Mouse (Mus musculus): ENCODE measurements around the gene Htr2b. TPM values are rescaled to one million over a fixed set of nuclear protein-coding genes. Genes with fewer than 3 reads are reported as not detected.

Htr2b gene
- polyA plus RNA-seq, 1 experiment from 2014 or later: 0.35 TPM

GRCm38 (mm10) chr1:86076565-86076964 lies 35.2 kb downstream of the Htr2b start:
- WGBS: 92% methylated on average over 2 of the region's 2 CpGs
- Histone ChIP-seq H3K4me1 (no peaks in the 10 kb centered on the region), H3K9ac (no peak overlapping the region), H3K36me3 (peaks cover 71% of the 10 kb centered on the region), H3K9me3 (no peaks in the 10 kb centered on the region), H3K27me3 (no peaks in the 10 kb centered on the region), H3K27ac (no peak overlapping the region), H3K4me2 (replicated peaks) (no peak overlapping the region), H3K4me3 (no peak overlapping the region)
- no peak for ATAC-seq (ENCODE audit: insufficient number of reproducible peaks, insufficient read depth, low FRiP score, low TSS enrichment)

GRCm38 (mm10) chr1:86064271-86064991 lies 47.3 kb downstream of the Htr2b start, which contains the start of gene Psmd1:
Psmd1 (plus strand) TSS chr1:86064387.
- Histone ChIP-seq H3K9me3 (no peaks in the 10 kb centered on the region), H3K36me3 (no peaks in the 10 kb centered on the region), H3K27me3 (no peaks in the 10 kb centered on the region), H3K27ac (peak within 1 kb of the TSS; percentile 77; the same call in 1 of the 2 replicates), H3K4me3 (peak within 1 kb of the TSS; percentile 99), H3K4me1 (peaks cover 12% of the 10 kb centered on the region), H3K4me2 (replicated peaks) (peak within 1 kb of the TSS; percentile 92), H3K9ac (peak within 1 kb of the TSS; percentile 98)
- peak; percentile 94 for ATAC-seq (ENCODE audit: insufficient number of reproducible peaks, insufficient read depth, low FRiP score, low TSS enrichment)
- WGBS: under 1% methylated on average over 47 of the region's 47 CpGs

GRCm38 (mm10) chr1:86062523-86062922 lies 49.2 kb downstream of the Htr2b start:
- Histone ChIP-seq H3K9ac (no peak overlapping the region), H3K27me3 (no peaks in the 10 kb centered on the region), H3K9me3 (no peaks in the 10 kb centered on the region), H3K4me3 (no peak overlapping the region), H3K4me1 (peaks cover 12% of the 10 kb centered on the region), H3K36me3 (no peaks in the 10 kb centered on the region), H3K4me2 (replicated peaks) (no peak overlapping the region), H3K27ac (no peak overlapping the region)
- ATAC-seq (ENCODE audit: insufficient number of reproducible peaks, insufficient read depth, low FRiP score, low TSS enrichment): no peak
- 81% methylated on average over 6 of the region's 6 CpGs for WGBS

GRCm38 (mm10) chr1:86058856-86059769 lies 52.7 kb downstream of the Htr2b start:
- H3K36me3 ChIP-seq: no peaks in the 10 kb centered on the region
- no peaks in the 10 kb centered on the region for H3K4me1 ChIP-seq
- no peaks in the 10 kb centered on the region for H3K9me3 ChIP-seq
- H3K9ac ChIP-seq: no peak overlapping the region; the same call in 1 of the 2 replicates
- H3K4me3 ChIP-seq: peak overlapping the region; percentile 35
- ATAC-seq (ENCODE audit: insufficient number of reproducible peaks, insufficient read depth, low FRiP score, low TSS enrichment): peak; percentile 80
- no peaks in the 10 kb centered on the region for H3K27me3 ChIP-seq
- H3K4me2 ChIP-seq (replicated peaks): peak overlapping the region; percentile 49
- WGBS: 11% methylated on average over 21 of the region's 21 CpGs
- H3K27ac ChIP-seq: no peak overlapping the region

- no peaks in the 10 kb centered on the region for H3K36me3 ChIP-seq
- 91% methylated on average over 4 of the region's 4 CpGs for WGBS
- no peaks in the 10 kb centered on the region for H3K4me1 ChIP-seq
- H3K9me3 ChIP-seq: no peaks in the 10 kb centered on the region
- no peak overlapping the region for H3K27ac ChIP-seq
- no peak for ATAC-seq (ENCODE audit: insufficient number of reproducible peaks, insufficient read depth, low FRiP score, low TSS enrichment)
- no peaks in the 10 kb centered on the region for H3K27me3 ChIP-seq
- H3K4me3 ChIP-seq: no peak overlapping the region
- H3K9ac ChIP-seq: no peak overlapping the region
- no peak overlapping the region for H3K4me2 ChIP-seq (replicated peaks)
Observed at GRCm38 (mm10) chr1:86056284-86056683, 55.5 kb downstream of the Htr2b start.

- Histone ChIP-seq H3K27me3 (no peaks in the 10 kb centered on the region), H3K9ac (no peak overlapping the region), H3K4me1 (no peaks in the 10 kb centered on the region), H3K36me3 (no peaks in the 10 kb centered on the region), H3K4me3 (no peak overlapping the region), H3K27ac (no peak overlapping the region), H3K4me2 (replicated peaks) (no peak overlapping the region), H3K9me3 (no peaks in the 10 kb centered on the region)
- ATAC-seq (ENCODE audit: insufficient number of reproducible peaks, insufficient read depth, low FRiP score, low TSS enrichment): no peak
- 49% methylated on average over 3 of the region's 3 CpGs for WGBS
Observed at GRCm38 (mm10) chr1:86054943-86055342, 56.8 kb downstream of the Htr2b start.

GRCm38 (mm10) chr1:86053198-86053921 lies 58.4 kb downstream of the Htr2b start:
- no peak overlapping the region for H3K9ac ChIP-seq
- H3K4me2 ChIP-seq (replicated peaks): no peak overlapping the region
- H3K4me3 ChIP-seq: no peak overlapping the region
- H3K27ac ChIP-seq: no peak overlapping the region
- no peaks in the 10 kb centered on the region for H3K9me3 ChIP-seq
- WGBS: 83% methylated on average over 12 of the region's 12 CpGs
- H3K36me3 ChIP-seq: no peaks in the 10 kb centered on the region
- no peaks in the 10 kb centered on the region for H3K4me1 ChIP-seq
- peaks cover 8% of the 10 kb centered on the region; the same call in 1 of the 2 replicates for H3K27me3 ChIP-seq
- no peak for ATAC-seq (ENCODE audit: insufficient number of reproducible peaks, insufficient read depth, low FRiP score, low TSS enrichment)

Other genes with a start within 250 kb of the Htr2b start
- gene Itm2c, start 217.7 kb downstream of the Htr2b start, polyA plus RNA-seq (2016; fragmentation: Nextera tagmentation; extraction: Ambion mirVana): 252 and 258 TPM in 2 replicates
- 0.22 and 0.29 TPM in 2 replicates for gene 4933407L21Rik, start 183.5 kb downstream of the Htr2b start, polyA plus RNA-seq (2016; fragmentation: Nextera tagmentation; extraction: Ambion mirVana)
- gene Gpr55, start 151.0 kb downstream of the Htr2b start, polyA plus RNA-seq (2016; fragmentation: Nextera tagmentation; extraction: Ambion mirVana): 0.08 TPM in 2 replicates
- not detected in 2 replicates for gene Spata3, start 95.2 kb downstream of the Htr2b start, polyA plus RNA-seq (2016; fragmentation: Nextera tagmentation; extraction: Ambion mirVana)
- 0.34 and 0.40 TPM in 2 replicates for gene 2810459M11Rik, start 66.1 kb downstream of the Htr2b start, polyA plus RNA-seq (2016; fragmentation: Nextera tagmentation; extraction: Ambion mirVana)
- 190 and 193 TPM in 2 replicates for gene Psmd1, start 47.6 kb downstream of the Htr2b start, polyA plus RNA-seq (2016; fragmentation: Nextera tagmentation; extraction: Ambion mirVana)
- 0.42 and 0.48 TPM in 2 replicates for gene Gm21972, start 21.7 kb upstream of the Htr2b start, polyA plus RNA-seq (2016; fragmentation: Nextera tagmentation; extraction: Ambion mirVana)
- 35.4 and 36.2 TPM in 2 replicates for gene Armc9, start 42.8 kb upstream of the Htr2b start, polyA plus RNA-seq (2016; fragmentation: Nextera tagmentation; extraction: Ambion mirVana)
- 6.1 and 6.6 TPM in 2 replicates for gene B3gnt7, start 190.9 kb upstream of the Htr2b start, polyA plus RNA-seq (2016; fragmentation: Nextera tagmentation; extraction: Ambion mirVana)
- gene Ncl, start 247.4 kb upstream of the Htr2b start, polyA plus RNA-seq (2016; fragmentation: Nextera tagmentation; extraction: Ambion mirVana): 414 and 475 TPM in 2 replicates